Mouse (Mus musculus) right cerebral cortex, postnatal 10 days (tissue): Measurements from ENCODE around the gene Nt5c3.

ENCODE experiments used
- DNase-seq, 2 experiments: peaks; one replicate each; pipeline ENCODE4 v3.0.0; 2021; ENCODE audit warnings: low spot score in 2 of 2

Nt5c3 gene

DNA sequence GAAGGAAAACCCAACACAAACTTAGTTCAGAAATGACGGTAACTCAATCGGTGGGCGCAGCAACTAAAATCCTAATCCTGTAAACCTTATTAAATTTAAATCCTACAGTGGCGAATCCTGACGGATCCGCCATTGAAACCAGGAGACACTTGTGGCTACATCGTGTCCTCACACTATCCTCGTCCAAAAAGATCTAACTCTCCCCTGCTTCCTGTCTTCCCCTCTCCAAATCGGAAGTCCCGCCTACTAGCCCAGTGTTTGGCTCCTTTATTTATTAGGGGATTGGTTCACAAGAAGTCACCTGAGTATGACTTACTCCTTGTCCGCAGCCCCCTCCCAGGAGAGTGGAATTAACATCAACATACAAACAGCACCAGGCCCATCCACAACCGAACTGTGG is 86.6 kb downstream of the Nt5c3 start:
- no peak for DNase-seq

DNA sequence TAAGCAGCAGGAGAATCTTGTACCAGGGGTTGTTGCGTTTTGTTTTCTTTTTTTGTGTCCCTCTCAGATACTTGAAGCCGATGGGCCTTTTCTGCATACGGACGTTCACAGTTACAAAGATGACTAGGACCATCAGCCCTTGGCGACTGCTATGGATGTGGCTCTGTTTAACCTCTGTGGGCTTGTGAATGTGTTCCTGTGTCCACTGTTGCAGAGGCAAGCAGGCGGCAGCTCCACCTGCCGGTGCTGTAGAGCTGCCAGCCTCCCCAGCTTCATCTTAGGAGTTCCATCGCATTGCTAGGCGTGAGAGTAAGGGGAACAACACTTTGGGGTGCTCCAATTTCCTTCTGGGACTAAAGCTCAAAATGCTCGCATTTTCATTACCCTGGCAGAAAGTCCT is 88.2 kb downstream of the Nt5c3 start:
- peak; percentile 25 to 29 for DNase-seq

DNA sequence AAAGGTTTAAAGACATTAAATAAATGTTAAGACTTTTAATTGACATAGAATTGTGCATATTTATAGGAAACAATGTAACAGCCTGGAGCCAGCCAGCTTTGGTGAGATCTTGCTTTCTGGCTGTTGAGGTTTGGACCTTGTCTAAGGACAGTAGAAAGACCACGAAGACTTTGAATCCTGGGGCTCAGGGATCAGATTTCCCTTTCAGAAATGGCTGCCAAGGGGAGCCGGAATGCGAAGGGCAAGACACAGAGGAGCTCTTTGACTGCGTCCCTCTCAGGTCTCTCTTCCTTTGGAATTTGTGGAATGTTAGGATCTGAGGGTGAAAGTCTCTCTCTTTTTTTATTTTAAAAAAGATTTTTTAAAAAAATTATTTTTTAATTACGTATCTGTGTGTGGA is 89.0 kb downstream of the Nt5c3 start:
- no peak for DNase-seq

DNA sequence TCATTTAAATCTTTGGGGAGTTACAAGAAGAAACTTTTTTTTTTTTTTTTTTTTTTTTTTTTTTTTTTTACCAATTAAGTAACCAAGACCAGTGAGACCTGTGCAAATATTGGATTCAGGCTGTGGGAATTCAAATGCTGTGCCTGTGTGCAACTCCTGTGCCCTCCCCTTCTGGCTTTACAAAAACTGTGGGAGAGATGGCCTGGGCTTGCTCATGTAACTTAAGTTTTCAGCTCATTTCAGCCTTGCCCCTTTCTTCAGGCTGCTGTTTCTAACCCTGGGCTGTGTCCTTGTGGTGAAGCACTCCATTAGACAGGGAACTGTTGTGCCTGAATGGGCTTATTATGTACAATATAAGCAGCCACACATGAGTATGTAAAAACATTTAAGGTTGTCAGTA is 90.9 kb downstream of the Nt5c3 start:
- DNase-seq, result no peak

DNA sequence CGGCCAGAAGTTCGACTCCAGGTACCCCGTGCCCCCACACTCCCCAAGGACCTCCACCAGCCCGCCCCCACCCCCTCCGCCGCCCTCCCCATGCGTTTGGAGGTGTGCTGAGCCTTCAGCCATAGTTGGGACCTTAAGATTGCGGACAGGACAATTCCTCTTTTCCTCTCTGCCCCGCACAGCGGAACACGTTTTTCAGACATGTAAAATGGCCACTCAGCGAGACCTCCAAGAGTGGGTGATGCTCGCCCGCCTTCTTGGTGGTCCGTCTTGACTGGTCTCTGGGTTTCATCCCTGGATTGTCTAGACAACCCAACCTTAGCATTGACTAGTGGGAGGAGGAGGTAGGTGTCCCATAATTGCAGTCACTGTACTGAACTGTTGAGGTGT is 91.3 kb downstream of the Nt5c3 start:
- no peak for DNase-seq
